Mouse (Mus musculus): ENCODE results near the gene Olfr1216. TPM values are rescaled to one million over a fixed set of nuclear protein-coding genes. Genes with fewer than 3 reads are reported as not detected.
"Not testable (repeated sequence)": the region's sequence is repeated elsewhere in the genome, so short reads cannot be mapped to it uniquely, and the experiment has no call there.

The Olfr1216 gene
- polyA plus RNA-seq (2011; ENCODE audit: insufficient read depth, insufficient read length, low replicate concordance, missing spikeins) = not detected in 2 replicates

GRCm38 (mm10) chr2:89018240-89018639 lies at the start of gene Olfr1216:
Gene Olfr1216, minus strand, starts transcription at chr2:89018340.
- no peaks in the 10 kb centered on the region for H3K4me1 ChIP-seq (ENCODE audit: control insufficient read depth, insufficient read depth, low read length)
- H3K27ac ChIP-seq (ENCODE audit: control insufficient read depth, insufficient read depth, low read depth, low read length, poor library complexity) = no peak within 1 kb of the TSS
- 74% methylated on average over 1 of the region's 1 CpGs for WGBS
- no peak within 1 kb of the TSS for H3K4me3 ChIP-seq (replicated peaks; ENCODE audit: control insufficient read depth, low read depth, low read length)
- TF ChIP-seq POLR2A (IDR thresholded peaks at IDR 0.05; ENCODE audit: borderline replicate concordance, control insufficient read depth, low read depth, low read length) (no peak), CTCF (IDR thresholded peaks at IDR 0.05; ENCODE audit: control insufficient read depth, insufficient read depth, low read length) (no peak)

- no peak for TF ChIP-seq POLR2A (IDR thresholded peaks at IDR 0.05; ENCODE audit: borderline replicate concordance, control insufficient read depth, low read depth, low read length)
- TF ChIP-seq CTCF (IDR thresholded peaks at IDR 0.05; ENCODE audit: control insufficient read depth, insufficient read depth, low read length) = no peak
- Histone ChIP-seq H3K4me3 (replicated peaks; ENCODE audit: control insufficient read depth, low read depth, low read length) (no peak within 1 kb of the TSS), H3K27ac (ENCODE audit: control insufficient read depth, insufficient read depth, low read depth, low read length, poor library complexity) (no peak within 1 kb of the TSS), H3K4me1 (ENCODE audit: control insufficient read depth, insufficient read depth, low read length) (no peaks in the 10 kb centered on the region)
Observed at GRCm38 (mm10) chr2:89061087-89061486, 42.9 kb upstream of the Olfr1216 start, which contains the start of gene Olfr1218. Gene Olfr1218, minus strand, starts transcription at chr2:89061187.

- no peak within 1 kb of the TSS for H3K4me3 ChIP-seq (replicated peaks; ENCODE audit: control insufficient read depth, low read depth, low read length)
- TF ChIP-seq CTCF (IDR thresholded peaks at IDR 0.05; ENCODE audit: control insufficient read depth, insufficient read depth, low read length) = no peak
- TF ChIP-seq POLR2A (IDR thresholded peaks at IDR 0.05; ENCODE audit: borderline replicate concordance, control insufficient read depth, low read depth, low read length) = no peak
- no peak within 1 kb of the TSS for H3K27ac ChIP-seq (ENCODE audit: control insufficient read depth, insufficient read depth, low read depth, low read length, poor library complexity)
- WGBS = 36% methylated on average over 2 of the region's 2 CpGs
- no peaks in the 10 kb centered on the region for H3K4me1 ChIP-seq (ENCODE audit: control insufficient read depth, insufficient read depth, low read length)
Observed at GRCm38 (mm10) chr2:89031965-89032364, 13.8 kb upstream of the Olfr1216 start, which contains the start of gene Olfr1217. Gene Olfr1217, minus strand, starts transcription at chr2:89032065.

- not testable (repeated sequence) for H3K4me3 ChIP-seq (replicated peaks; ENCODE audit: control insufficient read depth, low read depth, low read length); H3K4me1 ChIP-seq (ENCODE audit: control insufficient read depth, insufficient read depth, low read length); H3K27ac ChIP-seq (ENCODE audit: control insufficient read depth, insufficient read depth, low read depth, low read length, poor library complexity)
- WGBS = 63% methylated on average over 3 of the region's 3 CpGs
Observed at GRCm38 (mm10) chr2:89021436-89021835, 3.3 kb upstream of the Olfr1216 start.

- H3K4me1 ChIP-seq (ENCODE audit: control insufficient read depth, insufficient read depth, low read length) = no peaks in the 10 kb centered on the region
- H3K4me3 ChIP-seq (replicated peaks; ENCODE audit: control insufficient read depth, low read depth, low read length) = no peak within 1 kb of the TSS
- no peak within 1 kb of the TSS for H3K27ac ChIP-seq (ENCODE audit: control insufficient read depth, insufficient read depth, low read depth, low read length, poor library complexity)
- WGBS = 51% methylated on average over 2 of the region's 2 CpGs
- no peak for TF ChIP-seq POLR2A (IDR thresholded peaks at IDR 0.05; ENCODE audit: borderline replicate concordance, control insufficient read depth, low read depth, low read length)
- no peak for TF ChIP-seq CTCF (IDR thresholded peaks at IDR 0.05; ENCODE audit: control insufficient read depth, insufficient read depth, low read length)
Observed at GRCm38 (mm10) chr2:89006873-89007272, 11.3 kb downstream of the Olfr1216 start, which contains the start of gene Olfr1215. Gene Olfr1215, minus strand, starts transcription at chr2:89006973.

GRCm38 (mm10) chr2:88992553-88992952 lies 25.6 kb downstream of the Olfr1216 start, which contains the start of gene Olfr1214:
Gene Olfr1214, minus strand, starts transcription at chr2:88992653.
- TF ChIP-seq POLR2A (IDR thresholded peaks at IDR 0.05; ENCODE audit: borderline replicate concordance, control insufficient read depth, low read depth, low read length) (no peak), CTCF (IDR thresholded peaks at IDR 0.05; ENCODE audit: control insufficient read depth, insufficient read depth, low read length) (no peak)
- H3K4me3 ChIP-seq (replicated peaks; ENCODE audit: control insufficient read depth, low read depth, low read length) = no peak within 1 kb of the TSS
- 80% methylated on average over 1 of the region's 1 CpGs for WGBS
- no peaks in the 10 kb centered on the region for H3K4me1 ChIP-seq (ENCODE audit: control insufficient read depth, insufficient read depth, low read length)
- no peak within 1 kb of the TSS for H3K27ac ChIP-seq (ENCODE audit: control insufficient read depth, insufficient read depth, low read depth, low read length, poor library complexity)

GRCm38 (mm10) chr2:88980181-88980580 lies 38.0 kb downstream of the Olfr1216 start, which contains the start of gene Gm13762:
Gene Gm13762, minus strand, starts transcription at chr2:88980281.
- TF ChIP-seq POLR2A (IDR thresholded peaks at IDR 0.05; ENCODE audit: borderline replicate concordance, control insufficient read depth, low read depth, low read length) = no peak
- TF ChIP-seq CTCF (IDR thresholded peaks at IDR 0.05; ENCODE audit: control insufficient read depth, insufficient read depth, low read length) = no peak
- H3K27ac ChIP-seq (ENCODE audit: control insufficient read depth, insufficient read depth, low read depth, low read length, poor library complexity) = no peak within 1 kb of the TSS
- 63% methylated on average over 1 of the region's 1 CpGs for WGBS

More at GRCm38 (mm10) chr2:88980181-88980580, 38.0 kb downstream of the Olfr1216 start, which contains the start of gene Gm13762:
- no peaks in the 10 kb centered on the region for H3K4me1 ChIP-seq (ENCODE audit: control insufficient read depth, insufficient read depth, low read length)
- no peak within 1 kb of the TSS for H3K4me3 ChIP-seq (replicated peaks; ENCODE audit: control insufficient read depth, low read depth, low read length)

Other genes starting within 250 kb of the Olfr1216 start
- gene Olfr1200, start 247.9 kb downstream of the Olfr1216 start, polyA plus RNA-seq (2011; ENCODE audit: insufficient read depth, insufficient read length, low replicate concordance, missing spikeins) = not detected in 2 replicates
- gene Olfr1201, start 225.3 kb downstream of the Olfr1216 start, polyA plus RNA-seq (2011; ENCODE audit: insufficient read depth, insufficient read length, low replicate concordance, missing spikeins) = not detected in 2 replicates
- gene Olfr1202, start 203.8 kb downstream of the Olfr1216 start, polyA plus RNA-seq (2011; ENCODE audit: insufficient read depth, insufficient read length, low replicate concordance, missing spikeins) = not detected in 2 replicates
- not detected in 2 replicates for gene Olfr1205, start 188.6 kb downstream of the Olfr1216 start, polyA plus RNA-seq (2011; ENCODE audit: insufficient read depth, insufficient read length, low replicate concordance, missing spikeins)
- not detected in 2 replicates for gene Olfr1204, start 169.0 kb downstream of the Olfr1216 start, polyA plus RNA-seq (2011; ENCODE audit: insufficient read depth, insufficient read length, low replicate concordance, missing spikeins)
- not detected in 2 replicates for gene Olfr1206, start 155.1 kb downstream of the Olfr1216 start, polyA plus RNA-seq (2011; ENCODE audit: insufficient read depth, insufficient read length, low replicate concordance, missing spikeins)
- gene Olfr1208, start 116.0 kb downstream of the Olfr1216 start, polyA plus RNA-seq (2011; ENCODE audit: insufficient read depth, insufficient read length, low replicate concordance, missing spikeins) = not detected in 2 replicates
- gene Olfr1209, start 103.2 kb downstream of the Olfr1216 start, polyA plus RNA-seq (2011; ENCODE audit: insufficient read depth, insufficient read length, low replicate concordance, missing spikeins) = not detected in 2 replicates
- not detected in 2 replicates for gene Olfr1211, start 80.2 kb downstream of the Olfr1216 start, polyA plus RNA-seq (2011; ENCODE audit: insufficient read depth, insufficient read length, low replicate concordance, missing spikeins)
- not detected in 2 replicates for gene Olfr1212, start 64.4 kb downstream of the Olfr1216 start, polyA plus RNA-seq (2011; ENCODE audit: insufficient read depth, insufficient read length, low replicate concordance, missing spikeins)
- not detected in 2 replicates for gene Gm13762, start 38.1 kb downstream of the Olfr1216 start, polyA plus RNA-seq (2011; ENCODE audit: insufficient read depth, insufficient read length, low replicate concordance, missing spikeins)
- not detected in 2 replicates for gene Olfr1214, start 25.7 kb downstream of the Olfr1216 start, polyA plus RNA-seq (2011; ENCODE audit: insufficient read depth, insufficient read length, low replicate concordance, missing spikeins)
- not detected in 2 replicates for gene Olfr1215, start 11.4 kb downstream of the Olfr1216 start, polyA plus RNA-seq (2011; ENCODE audit: insufficient read depth, insufficient read length, low replicate concordance, missing spikeins)
- not detected in 2 replicates for gene Olfr1217, start 13.7 kb upstream of the Olfr1216 start, polyA plus RNA-seq (2011; ENCODE audit: insufficient read depth, insufficient read length, low replicate concordance, missing spikeins)
- gene Olfr1218, start 42.8 kb upstream of the Olfr1216 start, polyA plus RNA-seq (2011; ENCODE audit: insufficient read depth, insufficient read length, low replicate concordance, missing spikeins) = not detected in 2 replicates
- gene Olfr1219, start 65.2 kb upstream of the Olfr1216 start, polyA plus RNA-seq (2011; ENCODE audit: insufficient read depth, insufficient read length, low replicate concordance, missing spikeins) = 0.27 TPM in 1 of 2 replicates, not detected in the other
- gene Olfr1220, start 88.5 kb upstream of the Olfr1216 start, polyA plus RNA-seq (2011; ENCODE audit: insufficient read depth, insufficient read length, low replicate concordance, missing spikeins) = not detected in 2 replicates
- not detected in 2 replicates for gene Olfr1221, start 98.9 kb upstream of the Olfr1216 start, polyA plus RNA-seq (2011; ENCODE audit: insufficient read depth, insufficient read length, low replicate concordance, missing spikeins)
- gene Olfr1222, start 114.7 kb upstream of the Olfr1216 start, polyA plus RNA-seq (2011; ENCODE audit: insufficient read depth, insufficient read length, low replicate concordance, missing spikeins) = not detected in 2 replicates
- gene Olfr1223, start 133.2 kb upstream of the Olfr1216 start, polyA plus RNA-seq (2011; ENCODE audit: insufficient read depth, insufficient read length, low replicate concordance, missing spikeins) = not detected in 2 replicates
- gene Olfr1224-ps1, start 145.8 kb upstream of the Olfr1216 start, polyA plus RNA-seq (2011; ENCODE audit: insufficient read depth, insufficient read length, low replicate concordance, missing spikeins) = not detected in 2 replicates
- gene Olfr1225, start 156.3 kb upstream of the Olfr1216 start, polyA plus RNA-seq (2011; ENCODE audit: insufficient read depth, insufficient read length, low replicate concordance, missing spikeins) = not detected in 2 replicates
- not detected in 2 replicates for gene Olfr1226, start 181.7 kb upstream of the Olfr1216 start, polyA plus RNA-seq (2011; ENCODE audit: insufficient read depth, insufficient read length, low replicate concordance, missing spikeins)
- gene Olfr1228, start 235.7 kb upstream of the Olfr1216 start, polyA plus RNA-seq (2011; ENCODE audit: insufficient read depth, insufficient read length, low replicate concordance, missing spikeins) = not detected in 2 replicates